Mouse (Mus musculus) kidney, adult 11 months (tissue): ENCODE data around the gene Enthd1.

ENCODE experiments used
- DNase-seq: peaks from one replicate; pipeline ENCODE4 v3.0.0; 2022

The Enthd1 gene

GRCm38 (mm10) chr15:80467876-80468275 lies 97.1 kb downstream of the Enthd1 start:
- no peak for DNase-seq

DNA sequence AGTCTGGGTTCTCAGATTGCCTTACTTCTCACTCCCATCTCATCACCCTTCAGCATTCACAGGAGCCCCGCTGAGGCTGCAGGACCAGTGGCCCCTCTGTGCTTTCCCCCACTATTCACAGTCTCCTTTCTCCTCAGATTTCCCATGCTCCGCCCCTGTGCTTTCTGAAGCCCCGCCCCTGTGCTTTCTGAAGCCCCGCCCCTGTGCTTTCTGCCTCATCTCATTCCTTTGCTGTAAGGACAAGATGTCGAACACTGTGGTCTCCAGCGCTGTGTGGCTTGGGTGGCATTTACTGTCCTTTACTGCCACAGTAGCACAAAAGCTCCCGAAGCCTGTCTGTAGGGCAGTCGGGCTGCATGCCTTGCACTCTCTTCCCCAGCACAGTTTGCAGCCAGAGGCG lies 102.8 kb downstream of the Enthd1 start:
- DNase-seq, result no peak

GRCm38 (mm10) chr15:80461446-80461845 lies 103.5 kb downstream of the Enthd1 start:
- no peak for DNase-seq

DNA sequence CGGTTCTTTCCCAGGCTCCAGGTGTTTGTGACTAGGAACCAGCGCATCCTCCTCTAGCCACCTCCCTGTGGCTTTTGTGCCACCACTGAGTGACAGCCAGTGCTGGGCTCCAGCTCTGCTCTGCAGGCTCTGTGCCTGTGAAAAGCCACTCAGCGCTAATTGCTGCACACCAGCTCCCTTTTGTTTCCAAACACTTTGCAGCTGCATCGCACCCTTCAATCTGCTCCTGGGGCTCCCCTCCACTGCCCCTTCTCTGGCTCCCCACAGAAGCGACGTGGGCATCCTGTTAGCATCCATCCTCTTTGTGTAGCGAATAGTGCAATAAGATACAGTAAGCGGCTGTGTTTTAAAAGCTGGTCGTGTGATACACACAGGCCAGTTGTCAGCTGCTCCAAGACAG lies 104.9 kb downstream of the Enthd1 start:
- DNase-seq, result no peak

DNA sequence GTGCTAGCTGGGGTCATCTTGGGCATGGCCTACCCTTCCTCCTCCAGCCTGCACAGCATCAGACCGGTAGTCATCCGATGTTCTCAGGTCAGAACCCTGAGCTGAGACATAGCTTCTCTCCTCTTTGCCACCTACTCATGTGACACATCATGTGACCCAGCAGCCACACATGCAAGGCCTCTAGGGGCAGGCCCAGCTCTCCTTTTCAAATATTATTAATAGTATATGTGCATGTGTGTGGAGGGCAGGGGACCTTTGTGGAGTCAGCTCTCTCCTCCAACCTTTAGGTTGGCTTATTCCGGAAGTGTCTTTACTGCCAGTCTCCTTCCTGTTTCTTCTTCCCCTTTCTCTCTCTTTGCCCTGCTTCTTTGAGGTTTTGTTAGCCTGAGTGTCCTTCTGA lies 107.0 kb downstream of the Enthd1 start:
- DNase-seq, result no peak

DNA sequence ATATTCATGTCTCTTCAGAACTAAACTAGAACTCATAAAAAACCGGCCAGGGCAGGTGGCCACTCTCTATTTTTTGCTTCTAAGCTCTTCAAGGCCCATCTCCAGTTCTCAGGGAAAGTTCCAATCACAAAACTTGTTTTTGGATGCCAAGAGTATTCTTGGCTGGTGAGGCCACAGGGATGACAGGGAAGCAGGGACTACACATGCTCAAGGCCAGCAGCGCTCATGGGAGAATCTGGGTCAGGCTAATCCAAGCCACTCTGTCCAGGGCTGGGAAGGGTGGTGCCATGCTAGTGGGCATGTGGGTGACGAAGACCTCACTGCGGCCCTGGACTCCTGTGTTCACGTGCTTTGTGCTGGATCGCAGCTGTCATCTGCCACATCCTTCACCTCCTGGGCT lies 110.5 kb downstream of the Enthd1 start:
- DNase-seq, result no peak

DNA sequence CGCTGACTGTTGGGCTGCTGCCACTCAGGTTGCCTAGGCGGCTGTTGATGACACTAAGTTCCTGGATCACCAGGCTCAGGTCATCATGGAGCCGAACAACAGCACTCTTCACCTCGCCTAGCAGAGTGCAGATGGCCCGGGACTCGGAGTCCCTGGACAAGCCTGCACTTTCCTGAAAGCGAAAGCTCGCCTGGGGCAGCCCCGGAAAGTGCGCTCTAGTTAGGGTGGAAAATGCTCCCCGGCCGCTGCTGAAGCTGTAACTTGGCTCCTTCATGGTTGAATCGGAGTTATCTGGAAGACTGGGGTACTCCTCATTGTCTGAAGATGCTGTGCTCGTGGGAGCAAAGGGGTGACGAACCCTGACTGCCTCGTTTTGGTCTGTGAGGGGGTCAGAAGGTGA lies 112.5 kb downstream of the Enthd1 start:
- DNase-seq, result no peak

- DNase-seq, result no peak
Measured at GRCm38 (mm10) chr15:80445956-80446687, 118.8 kb downstream of the Enthd1 start.

GRCm38 (mm10) chr15:80440195-80440594 lies 124.8 kb downstream of the Enthd1 start:
- no peak for DNase-seq

DNA sequence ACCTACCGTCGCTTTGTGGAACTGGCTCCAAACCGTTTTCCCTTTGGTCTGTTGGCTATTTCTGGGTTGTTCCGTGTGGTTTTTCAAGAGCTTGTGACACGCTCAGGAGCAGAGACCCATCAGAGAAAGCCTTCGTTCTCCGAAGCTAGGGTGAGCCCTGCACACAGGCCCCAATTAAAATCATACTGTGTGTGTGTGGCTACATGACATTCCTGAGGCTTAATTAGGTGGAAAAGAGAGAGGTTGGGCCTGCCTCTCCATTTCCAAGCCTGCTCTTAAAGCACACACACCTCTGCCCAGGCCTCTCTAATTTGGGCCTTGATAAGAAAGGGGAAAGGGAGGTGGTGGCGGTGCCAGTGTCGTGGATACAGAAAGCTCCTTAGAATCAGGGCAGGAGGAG lies 126.5 kb downstream of the Enthd1 start:
- DNase-seq, result peak; percentile 66

GRCm38 (mm10) chr15:80437996-80438395 lies 127.0 kb downstream of the Enthd1 start:
- DNase-seq, result no peak

DNA sequence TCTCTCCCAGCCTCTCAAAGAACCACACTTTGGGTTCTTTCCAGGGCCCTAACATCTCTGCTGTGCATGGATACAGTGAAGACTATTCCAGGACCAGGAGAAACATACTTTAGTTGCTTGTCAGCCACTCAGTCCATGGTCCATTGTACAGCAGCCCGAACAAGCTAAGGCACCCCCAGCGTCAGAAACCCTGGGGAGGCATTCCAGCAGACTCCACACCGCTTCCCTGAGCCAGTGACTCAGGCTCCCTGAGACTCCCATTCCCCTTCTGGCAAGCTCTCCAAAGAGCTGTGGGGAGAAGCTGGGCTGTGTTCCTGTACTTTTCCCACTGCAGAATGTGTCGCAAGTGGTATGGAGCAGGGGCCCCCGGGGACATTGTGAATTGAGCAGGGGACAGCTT lies 128.0 kb downstream of the Enthd1 start:
- DNase-seq, result no peak

GRCm38 (mm10) chr15:80430324-80430723 lies 134.6 kb downstream of the Enthd1 start:
- DNase-seq, result no peak

GRCm38 (mm10) chr15:80418146-80418545 lies 146.8 kb downstream of the Enthd1 start:
- no peak for DNase-seq

- no peak for DNase-seq
Measured at GRCm38 (mm10) chr15:80417066-80417465, 147.9 kb downstream of the Enthd1 start.

GRCm38 (mm10) chr15:80415132-80415531 lies 149.8 kb downstream of the Enthd1 start:
- DNase-seq, result no peak

- DNase-seq, result no peak
Measured at GRCm38 (mm10) chr15:80413988-80414721, 150.8 kb downstream of the Enthd1 start.

- no peak for DNase-seq
Measured at GRCm38 (mm10) chr15:80413070-80413469, 151.9 kb downstream of the Enthd1 start.

DNA sequence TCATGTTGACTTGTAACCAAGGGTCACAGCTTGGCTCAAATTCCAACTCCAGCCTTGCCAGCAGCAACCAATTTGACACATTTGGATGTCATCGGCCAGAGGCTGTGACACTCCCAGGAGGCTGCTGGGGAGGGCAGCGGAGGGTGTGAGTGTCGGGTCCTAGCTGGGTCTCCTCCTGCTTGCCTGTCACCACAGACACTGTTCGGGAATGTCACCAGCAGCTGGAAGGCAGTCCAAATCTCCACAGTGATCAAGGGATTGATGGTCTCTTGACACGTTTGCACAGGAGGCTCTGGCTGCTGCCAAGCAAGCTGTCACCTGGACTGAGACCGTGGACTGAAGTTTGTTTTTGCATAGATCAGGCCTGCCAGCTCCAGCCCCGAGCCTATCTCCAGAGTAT lies 154.3 kb downstream of the Enthd1 start:
- no peak for DNase-seq

DNA sequence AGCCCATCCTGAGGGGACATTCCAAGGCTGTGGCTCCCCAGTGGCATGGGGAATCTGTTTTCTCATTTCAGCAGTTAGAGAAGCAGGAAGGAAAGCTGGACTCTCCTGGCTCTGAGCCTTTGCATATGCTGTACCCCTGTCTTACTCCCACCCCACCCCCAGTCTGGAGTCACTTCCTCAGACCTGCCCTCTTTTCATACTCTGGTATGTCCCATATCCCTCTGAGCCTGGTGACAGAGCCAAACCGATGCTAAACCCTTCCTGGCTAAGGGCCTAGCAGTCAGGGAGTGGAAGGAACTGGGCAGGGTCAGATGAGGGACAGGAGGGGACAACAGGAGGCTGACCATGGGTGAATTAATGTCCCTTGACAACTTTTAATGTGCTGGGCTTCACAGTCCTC lies 157.1 kb downstream of the Enthd1 start:
- peak; percentile 38 for DNase-seq
